Mouse (Mus musculus) lung, embryonic 14.5 days (tissue): ENCODE data around the gene Tab1. TPM values are rescaled to one million over a fixed set of nuclear protein-coding genes. Genes with fewer than 3 reads are reported as not detected.

Experiments used
- ATAC-seq: fragments of 200-750 bp; cut with Nextera tagmentation; 2 replicates; pipeline ENCODE4 v1.8.0; 2017; ENCODE audit warnings: mild to moderate bottlenecking, moderate TSS enrichment, moderate library complexity; ENCODE audit not compliant: insufficient read depth
- DNase-seq: peaks from one replicate; pipeline ENCODE4 v3.0.0-alpha.2; 2015
- H3K27ac ChIP-seq: fragments of 300-500 bp; sonication (generic); 2 replicates; pipeline ENCODE4 v1.5.1; 2014; ENCODE audit warnings: low read depth, mild to moderate bottlenecking, moderate library complexity
- H3K27me3 ChIP-seq: fragments of 300-500 bp; sonication (generic); 2 replicates; pipeline ENCODE4 v1.6.1; 2014; ENCODE audit warnings: low read length, control low read depth; ENCODE audit not compliant: insufficient read depth
- H3K36me3 ChIP-seq: fragments of 300-500 bp; sonication (generic); 2 replicates; pipeline ENCODE4 v1.6.1; 2014; ENCODE audit warnings: control low read depth; ENCODE audit not compliant: insufficient read depth
- H3K4me1 ChIP-seq: fragments of 300-500 bp; sonication (generic); 2 replicates; pipeline ENCODE4 v1.6.1; 2014; ENCODE audit warnings: antibody characterized with exemption, control low read depth; ENCODE audit not compliant: insufficient read depth
- H3K4me2 ChIP-seq: fragments of 300-500 bp; sonication (generic); 2 replicates; pipeline ENCODE4 v1.6.1; 2014; ENCODE audit warnings: mild to moderate bottlenecking
- H3K4me3 ChIP-seq: fragments of 300-500 bp; sonication (generic); 2 replicates; pipeline ENCODE4 v1.5.1; 2014; ENCODE audit warnings: low read depth, low read length
- H3K9ac ChIP-seq: fragments of 300-500 bp; sonication (generic); 2 replicates; pipeline ENCODE4 v1.6.1; 2014
- H3K9me3 ChIP-seq: fragments of 300-500 bp; sonication (generic); 2 replicates; pipeline ENCODE4 v1.6.1; 2016; ENCODE audit warnings: low read depth, low read length, control low read depth
- CTCF ChIP-seq: IDR thresholded peaks from 2 replicates; pipeline ENCODE4 v1.5.1; 2016; ENCODE audit warnings: antibody characterized with exemption, low read depth
- WGBS: fragments of 180-500 bp; shearing (Covaris S2); extraction: QIAGEN DNeasy Blood & Tissue Kit; methylation state at CpG from one replicate; pipeline ENCODE4 v1.1.7; 2014; 5-methylcytosine and 5-hydroxymethylcytosine counted together
- polyA plus RNA-seq: library from polyadenylated mRNA; unstranded; fragments of >200 nt; fragmentation: Nextera tagmentation; extraction: Ambion mirVana; gene quantifications from 2 replicates; pipeline ENCODE4 v1.2.1, GENCODE M21; 2014

Gene Tab1
- polyA plus RNA-seq, 1 experiment from 2014 or later: 34.2 TPM

DNA sequence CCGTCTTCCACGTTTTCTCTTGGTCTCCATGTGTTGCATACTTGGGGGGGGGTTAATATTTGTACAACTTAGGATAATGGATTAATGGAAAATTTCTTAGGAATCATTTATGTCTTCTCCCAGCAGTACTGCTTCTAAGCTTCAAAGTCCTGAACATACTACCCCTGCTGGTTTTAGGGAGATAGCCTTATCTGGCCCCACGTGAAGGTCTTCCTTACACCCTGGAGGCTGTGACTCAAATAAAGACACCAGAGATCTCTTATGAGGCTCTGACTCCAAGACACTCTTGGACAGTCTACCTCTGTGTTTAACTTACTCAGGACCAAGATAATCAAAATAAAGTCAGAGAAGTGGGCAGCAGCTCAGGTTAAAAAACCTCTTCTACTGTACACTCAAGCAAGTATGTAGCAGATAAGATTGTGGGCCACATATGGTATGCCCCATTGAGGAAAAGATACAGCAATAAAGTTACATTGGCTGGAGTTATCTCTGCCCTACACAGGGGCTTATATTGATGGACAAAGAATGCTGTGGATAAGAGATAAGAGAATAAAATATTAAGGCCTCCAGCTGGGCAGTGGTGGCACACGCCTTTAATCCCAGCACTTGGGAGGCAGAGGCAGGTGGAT lies 49.3 kb downstream of the Tab1 start:
- DNase-seq: no peak
- H3K4me3 ChIP-seq: no peak overlapping the region
- no peak overlapping the region for H3K9ac ChIP-seq

DNA sequence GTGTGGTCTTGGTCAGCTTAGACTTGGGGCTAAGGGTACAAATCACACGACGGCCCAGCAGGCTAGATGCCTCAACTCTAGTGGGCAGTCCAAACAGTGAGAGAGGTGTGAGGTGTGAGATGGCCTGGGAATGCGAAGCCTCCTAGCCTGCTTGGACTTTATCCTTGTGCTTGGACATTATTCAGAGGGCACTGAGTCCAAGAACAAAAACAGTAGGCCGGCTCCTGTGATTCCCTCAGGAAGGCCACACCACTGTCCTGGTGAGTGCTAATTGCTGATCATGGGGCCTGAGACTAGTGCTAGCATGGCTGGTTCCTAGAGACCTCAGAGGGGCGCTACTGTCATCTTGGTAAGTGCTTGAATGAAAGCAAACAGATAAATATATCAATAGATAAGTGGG lies 56.0 kb downstream of the Tab1 start:
- no peak for TF ChIP-seq CTCF
- no peaks in the 10 kb centered on the region for H3K9me3 ChIP-seq
- no peak overlapping the region for H3K27ac ChIP-seq
- 70% methylated on average over 5 of the region's 5 CpGs for WGBS
- no peaks in the 10 kb centered on the region for H3K36me3 ChIP-seq
- ATAC-seq (no peak), DNase-seq (no peak)
- H3K4me1 ChIP-seq: no peaks in the 10 kb centered on the region; the same call in 1 of the 2 replicates
- no peak overlapping the region for H3K4me3 ChIP-seq
- H3K27me3 ChIP-seq: no peaks in the 10 kb centered on the region
- no peak overlapping the region for H3K4me2 ChIP-seq
- no peak overlapping the region for H3K9ac ChIP-seq

More for the DNA sequence above, 49.3 kb downstream of the Tab1 start:
- Histone ChIP-seq H3K9me3 (no peaks in the 10 kb centered on the region), H3K4me2 (no peak overlapping the region), H3K27ac (no peak overlapping the region), H3K4me1 (no peaks in the 10 kb centered on the region), H3K36me3 (no peaks in the 10 kb centered on the region), H3K27me3 (no peaks in the 10 kb centered on the region)
- no peak for TF ChIP-seq CTCF
- WGBS: 80% methylated on average over 4 of the region's 4 CpGs
- ATAC-seq: no peak

DNA sequence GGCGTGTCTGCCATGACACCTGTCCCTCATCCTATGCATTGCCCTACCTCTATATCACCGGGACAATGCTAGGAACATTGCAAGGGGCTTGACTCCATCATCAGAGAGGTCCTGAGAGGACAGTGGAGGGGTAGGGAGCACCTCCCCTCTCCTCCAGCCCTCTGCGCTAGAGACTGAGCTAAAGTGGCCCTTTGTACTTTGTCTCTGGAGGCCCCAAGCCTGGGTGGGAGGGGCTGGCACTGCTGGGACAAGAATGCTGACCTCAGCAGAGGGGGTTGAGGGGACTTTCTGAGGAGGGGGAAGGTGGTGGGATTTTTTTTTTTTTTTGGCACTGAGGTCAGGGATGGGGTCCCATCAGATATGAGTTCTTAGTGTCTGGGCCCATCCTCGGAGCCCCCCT lies 57.1 kb downstream of the Tab1 start:
- Histone ChIP-seq H3K9me3 (no peaks in the 10 kb centered on the region), H3K4me1 (no peaks in the 10 kb centered on the region; the same call in 1 of the 2 replicates), H3K4me3 (no peak overlapping the region), H3K27ac (no peak overlapping the region), H3K27me3 (no peaks in the 10 kb centered on the region), H3K9ac (no peak overlapping the region), H3K36me3 (no peaks in the 10 kb centered on the region), H3K4me2 (no peak overlapping the region)
- 68% methylated on average over 4 of the region's 4 CpGs for WGBS
- ATAC-seq (0 out of 2 replicates have a peak, but pooled peaks have one; percentile 35), DNase-seq (no peak)
- TF ChIP-seq CTCF: no peak

DNA sequence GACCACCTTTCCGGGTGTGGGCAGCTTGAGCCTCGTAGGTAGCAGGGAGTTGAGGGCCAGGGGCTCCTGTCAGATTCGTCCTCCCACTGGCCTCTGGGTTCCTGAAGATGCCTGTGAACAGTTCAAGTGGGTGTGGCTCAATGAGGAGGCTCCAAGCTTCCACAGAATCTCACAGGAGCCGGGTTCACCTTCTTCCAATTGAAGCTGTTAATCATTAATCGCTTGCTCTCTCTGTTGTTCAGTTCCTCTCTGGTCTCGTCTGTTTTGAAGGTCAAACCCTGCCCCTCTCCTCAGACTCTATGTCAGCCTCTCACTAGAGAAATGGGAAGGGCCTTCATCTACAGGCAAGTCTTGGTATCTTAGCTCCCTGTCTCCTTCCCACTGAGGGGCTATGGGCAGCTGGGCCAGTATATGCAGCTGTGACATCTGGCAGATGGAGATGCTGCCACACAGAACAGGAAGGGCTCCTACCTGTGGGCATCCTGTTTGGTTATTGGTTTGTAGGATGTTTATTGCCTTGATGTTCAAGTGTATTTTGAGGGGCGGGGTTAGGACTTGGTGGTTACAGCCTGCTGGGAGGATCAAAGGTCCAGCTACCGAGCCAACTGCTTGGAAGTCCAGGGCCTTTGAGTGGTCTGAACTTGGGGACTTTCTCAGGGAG lies 58.8 kb downstream of the Tab1 start:
- Histone ChIP-seq H3K36me3 (no peaks in the 10 kb centered on the region), H3K9ac (no peak overlapping the region), H3K4me1 (no peaks in the 10 kb centered on the region; the same call in 1 of the 2 replicates), H3K27me3 (no peaks in the 10 kb centered on the region), H3K27ac (no peak overlapping the region), H3K9me3 (no peaks in the 10 kb centered on the region), H3K4me3 (no peak overlapping the region), H3K4me2 (no peak overlapping the region)
- WGBS: 60% methylated on average over 8 of the region's 8 CpGs
- ATAC-seq: no peak
- no peak for TF ChIP-seq CTCF
- DNase-seq: no peak

DNA sequence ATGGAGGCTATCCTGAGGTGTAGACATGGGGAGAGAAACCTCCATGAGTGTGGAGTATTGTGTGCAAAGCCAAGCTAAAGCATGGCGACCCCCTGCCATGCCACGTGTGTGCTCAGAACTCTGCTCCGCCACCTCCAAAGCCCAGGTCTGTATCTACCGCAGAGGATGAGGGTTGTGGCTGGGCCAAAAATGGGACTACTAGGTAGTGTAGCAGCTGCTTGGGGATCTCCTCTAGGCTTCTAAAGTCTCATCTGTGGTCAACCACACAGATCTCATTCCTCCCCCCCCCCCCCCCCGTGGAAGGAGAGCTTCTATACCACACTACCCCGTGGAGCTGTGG lies 59.3 kb downstream of the Tab1 start:
- ATAC-seq (no peak), DNase-seq (no peak)
- no peak overlapping the region for H3K4me3 ChIP-seq
- H3K4me1 ChIP-seq: no peaks in the 10 kb centered on the region; the same call in 1 of the 2 replicates
- no peaks in the 10 kb centered on the region for H3K27me3 ChIP-seq
- H3K27ac ChIP-seq: no peak overlapping the region
- H3K4me2 ChIP-seq: no peak overlapping the region
- no peak overlapping the region for H3K9ac ChIP-seq
- H3K36me3 ChIP-seq: no peaks in the 10 kb centered on the region
- TF ChIP-seq CTCF: no peak
- WGBS: 83% methylated on average over 6 of the region's 6 CpGs
- no peaks in the 10 kb centered on the region for H3K9me3 ChIP-seq

DNA sequence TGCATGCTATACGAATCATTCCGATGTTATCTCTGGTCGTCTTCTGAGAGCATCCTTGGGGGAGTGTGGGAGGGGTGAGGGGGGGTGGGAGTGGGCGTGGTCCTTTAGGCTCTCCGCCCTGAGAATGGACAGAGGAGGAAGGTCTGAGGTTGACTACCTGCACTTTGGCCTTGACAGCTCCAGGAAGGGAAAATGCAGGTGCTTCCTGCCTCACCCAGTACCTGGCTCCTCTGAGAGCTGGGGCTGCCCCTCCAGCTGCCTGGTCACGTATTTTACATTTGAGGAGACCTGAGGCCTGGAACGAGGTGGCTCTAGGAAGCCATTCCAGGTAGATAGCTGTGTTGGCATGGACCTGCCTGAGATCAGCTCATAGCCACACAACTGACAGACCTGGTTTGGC lies 59.9 kb downstream of the Tab1 start:
- DNase-seq: no peak
- no peak overlapping the region for H3K9ac ChIP-seq
- WGBS: 73% methylated on average over 7 of the region's 7 CpGs
- H3K27me3 ChIP-seq: no peaks in the 10 kb centered on the region
- H3K4me1 ChIP-seq: no peaks in the 10 kb centered on the region; the same call in 1 of the 2 replicates
- H3K36me3 ChIP-seq: no peaks in the 10 kb centered on the region
- no peak for TF ChIP-seq CTCF
- H3K4me2 ChIP-seq: no peak overlapping the region
- H3K9me3 ChIP-seq: peaks cover 2% of the 10 kb centered on the region; the same call in 1 of the 2 replicates
- H3K4me3 ChIP-seq: no peak overlapping the region
- no peak for ATAC-seq
- no peak overlapping the region for H3K27ac ChIP-seq

DNA sequence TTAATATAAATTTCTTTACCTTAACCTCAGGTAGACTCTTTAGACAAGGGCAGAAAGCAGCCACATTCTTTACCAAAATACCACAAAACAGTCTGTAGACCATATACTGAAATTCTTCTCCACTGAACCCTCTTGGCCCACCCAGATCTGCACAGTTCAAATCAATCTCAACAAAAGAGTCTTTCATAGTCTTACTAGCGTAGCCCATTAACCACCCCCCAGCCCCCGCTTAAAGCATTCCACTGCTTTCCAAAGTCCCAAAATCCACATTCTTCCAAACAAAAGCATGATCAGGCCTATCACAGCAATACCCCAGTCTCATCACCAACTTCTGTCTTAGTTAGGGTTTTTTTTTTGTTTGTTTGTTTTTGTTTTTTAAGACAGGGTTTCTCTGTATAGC lies 66.6 kb downstream of the Tab1 start:
- H3K9me3 ChIP-seq: peaks cover 3% of the 10 kb centered on the region; the same call in 1 of the 2 replicates
- WGBS: 84% methylated on average over 2 of the region's 2 CpGs
- no peak overlapping the region for H3K4me3 ChIP-seq
- no peak for ATAC-seq
- H3K9ac ChIP-seq: no peak overlapping the region
- H3K27ac ChIP-seq: no peak overlapping the region
- H3K4me2 ChIP-seq: no peak overlapping the region
- DNase-seq: no peak
- no peak for TF ChIP-seq CTCF
- H3K27me3 ChIP-seq: no peaks in the 10 kb centered on the region
- no peaks in the 10 kb centered on the region for H3K4me1 ChIP-seq
- no peaks in the 10 kb centered on the region for H3K36me3 ChIP-seq
